Mouse (Mus musculus) lung, postnatal 25 days (tissue): ENCODE measurements around the gene Rreb1.

Experiments used
- DNase-seq: peaks from one replicate; pipeline ENCODE4 v3.0.0; 2022; ENCODE audit warnings: low spot score

Gene Rreb1

GRCm38 (mm10) chr13:37854031-37854431, 75.8 kb downstream of the Rreb1 start:
- peak; percentile 75 for DNase-seq

- no peak for DNase-seq
Observed at GRCm38 (mm10) chr13:37854455-37855220, 76.4 kb downstream of the Rreb1 start.

GRCm38 (mm10) chr13:37855221-37855757, 77.1 kb downstream of the Rreb1 start:
- DNase-seq: no peak

GRCm38 (mm10) chr13:37855765-37856164, 77.6 kb downstream of the Rreb1 start:
- no peak for DNase-seq

GRCm38 (mm10) chr13:37856537-37856936, 78.3 kb downstream of the Rreb1 start:
- no peak for DNase-seq

GRCm38 (mm10) chr13:37857284-37858065, 79.3 kb downstream of the Rreb1 start:
- DNase-seq: peak; percentile 93

GRCm38 (mm10) chr13:37858066-37858501, 79.9 kb downstream of the Rreb1 start:
- no peak for DNase-seq

- DNase-seq: no peak
Observed at GRCm38 (mm10) chr13:37858508-37858907, 80.3 kb downstream of the Rreb1 start.

GRCm38 (mm10) chr13:37859782-37860181, 81.6 kb downstream of the Rreb1 start:
- no peak for DNase-seq

- no peak for DNase-seq
Observed at GRCm38 (mm10) chr13:37860204-37860603, 82.0 kb downstream of the Rreb1 start.

GRCm38 (mm10) chr13:37860789-37861188, 82.6 kb downstream of the Rreb1 start:
- DNase-seq: no peak

GRCm38 (mm10) chr13:37862492-37862891, 84.3 kb downstream of the Rreb1 start:
- no peak for DNase-seq

- DNase-seq: no peak
Observed at GRCm38 (mm10) chr13:37863643-37864042, 85.4 kb downstream of the Rreb1 start.

GRCm38 (mm10) chr13:37864697-37865096, 86.5 kb downstream of the Rreb1 start:
- DNase-seq: no peak

GRCm38 (mm10) chr13:37866296-37866695, 88.1 kb downstream of the Rreb1 start:
- no peak for DNase-seq

- DNase-seq: no peak
Observed at GRCm38 (mm10) chr13:37866846-37867245, 88.6 kb downstream of the Rreb1 start.

GRCm38 (mm10) chr13:37870118-37870908, 92.1 kb downstream of the Rreb1 start:
- no peak for DNase-seq

GRCm38 (mm10) chr13:37872142-37872835, 94.1 kb downstream of the Rreb1 start:
- no peak for DNase-seq

GRCm38 (mm10) chr13:37873125-37873891, 95.1 kb downstream of the Rreb1 start:
- DNase-seq: no peak

- DNase-seq: no peak
Observed at GRCm38 (mm10) chr13:37875919-37876318, 97.7 kb downstream of the Rreb1 start.

- DNase-seq: no peak
Observed at GRCm38 (mm10) chr13:37876366-37876765, 98.2 kb downstream of the Rreb1 start.
